Mouse (Mus musculus): ENCODE measurements around the gene Nrg3.

Nrg3 gene

GRCm38 (mm10) chr14:38936483-38937054, 536.3 kb downstream of the Nrg3 start:
- no peak for DNase-seq

- DNase-seq: no peak
Observed at GRCm38 (mm10) chr14:38923652-38924051, 549.2 kb downstream of the Nrg3 start.

- DNase-seq: no peak
Observed at GRCm38 (mm10) chr14:38920800-38921199, 552.1 kb downstream of the Nrg3 start.

- DNase-seq: no peak
Observed at GRCm38 (mm10) chr14:38870591-38870990, 602.3 kb downstream of the Nrg3 start.

GRCm38 (mm10) chr14:38847566-38847965, 625.3 kb downstream of the Nrg3 start:
- DNase-seq: no peak

- no peak for DNase-seq
Observed at GRCm38 (mm10) chr14:38847091-38847490, 625.8 kb downstream of the Nrg3 start.

- DNase-seq: no peak
Observed at GRCm38 (mm10) chr14:38835006-38835405, 637.9 kb downstream of the Nrg3 start.

- no peak for DNase-seq
Observed at GRCm38 (mm10) chr14:38824891-38825290, 648.0 kb downstream of the Nrg3 start.

GRCm38 (mm10) chr14:38797027-38797426, 675.9 kb downstream of the Nrg3 start:
- no peak for DNase-seq

GRCm38 (mm10) chr14:38775291-38776116, 697.4 kb downstream of the Nrg3 start:
- DNase-seq: no peak

GRCm38 (mm10) chr14:38774811-38775210, 698.1 kb downstream of the Nrg3 start:
- no peak for DNase-seq

GRCm38 (mm10) chr14:38730465-38730864, 742.4 kb downstream of the Nrg3 start:
- DNase-seq: no peak

GRCm38 (mm10) chr14:38703894-38704293, 769.0 kb downstream of the Nrg3 start:
- no peak for DNase-seq

GRCm38 (mm10) chr14:38702596-38703393, 770.1 kb downstream of the Nrg3 start:
- no peak for DNase-seq

GRCm38 (mm10) chr14:38701413-38701812, 771.5 kb downstream of the Nrg3 start:
- no peak for DNase-seq

- no peak for DNase-seq
Observed at GRCm38 (mm10) chr14:38700972-38701371, 771.9 kb downstream of the Nrg3 start.

- no peak for DNase-seq
Observed at GRCm38 (mm10) chr14:38659973-38660372, 812.9 kb downstream of the Nrg3 start.

- DNase-seq: no peak
Observed at GRCm38 (mm10) chr14:38637070-38637469, 835.8 kb downstream of the Nrg3 start.

- DNase-seq: no peak
Observed at GRCm38 (mm10) chr14:38630114-38630513, 842.8 kb downstream of the Nrg3 start.

GRCm38 (mm10) chr14:38629671-38630070, 843.2 kb downstream of the Nrg3 start:
- DNase-seq: no peak

- no peak for DNase-seq
Observed at GRCm38 (mm10) chr14:38628862-38629619, 843.8 kb downstream of the Nrg3 start.

GRCm38 (mm10) chr14:38616969-38617368, 855.9 kb downstream of the Nrg3 start:
- no peak for DNase-seq

GRCm38 (mm10) chr14:38597735-38598134, 875.2 kb downstream of the Nrg3 start:
- DNase-seq: no peak
